Mouse (Mus musculus): ENCODE results near the gene Necab3. TPM values are rescaled to one million over a fixed set of nuclear protein-coding genes. Genes with fewer than 3 reads are reported as not detected.

Gene Necab3
- polyA plus RNA-seq, 1 experiment from 2014 or later = 0.73 TPM

DNA sequence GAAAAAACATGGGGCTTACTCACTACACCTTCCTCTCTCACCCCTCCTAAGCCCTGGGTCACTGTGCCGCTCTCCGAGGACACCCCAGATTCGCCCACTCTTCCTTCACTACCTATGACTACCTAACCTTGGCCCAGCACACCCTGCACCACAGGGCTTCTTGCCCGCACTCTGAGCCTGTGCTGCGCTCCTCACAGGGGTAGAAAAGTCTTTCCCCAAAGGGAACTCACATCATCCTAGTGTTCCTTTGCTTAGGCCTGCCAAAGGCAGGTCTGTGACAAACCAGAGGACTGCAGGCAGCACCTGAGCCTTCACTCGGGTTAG lies 19.0 kb upstream of the Necab3 start:
- no peaks in the 10 kb centered on the region for H3K9me3 ChIP-seq (replicated peaks; ENCODE audit: control insufficient read depth, low read length)
- H3K27me3 ChIP-seq (ENCODE audit: control insufficient read depth, insufficient read depth, low read depth, low read length) = no peaks in the 10 kb centered on the region
- no peak overlapping the region for H3K27ac ChIP-seq (ENCODE audit: low read length)
- H3K36me3 ChIP-seq (ENCODE audit: control insufficient read depth, insufficient read depth) = no peaks in the 10 kb centered on the region
- no peak overlapping the region for H3K4me2 ChIP-seq (ENCODE audit: low read depth, low read length)
- H3K4me3 ChIP-seq (ENCODE audit: low read depth, low read length) = no peak overlapping the region
- H3K9ac ChIP-seq (ENCODE audit: low read depth, low read length) = no peak overlapping the region
- no peak for ATAC-seq (ENCODE audit: low read depth)
- 82% methylated on average over 6 of the region's 6 CpGs for WGBS (ENCODE audit: insufficient replicate concordance)
- no peaks in the 10 kb centered on the region for H3K4me1 ChIP-seq (ENCODE audit: control insufficient read depth, low read depth, low read length)

GRCm38 (mm10) chr2:154576876-154577743 lies 18.4 kb upstream of the Necab3 start:
- H3K4me3 ChIP-seq (ENCODE audit: low read depth, low read length) = no peak overlapping the region
- WGBS (ENCODE audit: insufficient replicate concordance) = 62% methylated on average over 12 of the region's 12 CpGs

DNA sequence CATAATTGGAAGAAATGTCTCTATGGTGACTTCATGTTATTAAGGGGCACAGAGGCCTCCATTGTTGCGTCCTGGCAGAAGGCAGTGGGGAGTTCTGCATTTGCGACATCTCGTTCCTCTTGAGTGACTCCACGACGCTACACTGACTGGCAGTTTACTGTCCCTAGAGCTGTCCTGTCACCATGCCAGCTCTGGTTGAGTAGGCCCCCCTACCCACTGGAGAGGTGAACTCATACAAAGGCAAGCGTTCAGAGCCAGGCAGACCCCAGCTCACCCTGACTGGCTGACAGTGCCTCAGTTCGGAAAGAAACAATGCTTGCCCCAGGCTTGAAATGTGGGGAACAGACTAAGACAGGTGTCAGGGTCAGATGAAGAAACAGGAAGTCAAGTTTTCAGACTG lies 15.6 kb upstream of the Necab3 start:
- Histone ChIP-seq H3K9ac (ENCODE audit: low read depth, low read length) (no peak overlapping the region), H3K36me3 (ENCODE audit: control insufficient read depth, insufficient read depth) (no peaks in the 10 kb centered on the region), H3K27ac (ENCODE audit: low read length) (peak overlapping the region; percentile 40; the same call in 1 of the 2 replicates), H3K4me3 (ENCODE audit: low read depth, low read length) (no peak overlapping the region), H3K27me3 (ENCODE audit: control insufficient read depth, insufficient read depth, low read depth, low read length) (no peaks in the 10 kb centered on the region), H3K4me1 (ENCODE audit: control insufficient read depth, low read depth, low read length) (peaks cover 14% of the 10 kb centered on the region), H3K9me3 (replicated peaks; ENCODE audit: control insufficient read depth, low read length) (no peaks in the 10 kb centered on the region), H3K4me2 (ENCODE audit: low read depth, low read length) (no peak overlapping the region)
- no peak for ATAC-seq (ENCODE audit: low read depth)
- WGBS (ENCODE audit: insufficient replicate concordance) = 52% methylated on average over 7 of the region's 7 CpGs

More at GRCm38 (mm10) chr2:154576876-154577743, 18.4 kb upstream of the Necab3 start:
- Histone ChIP-seq H3K27ac (ENCODE audit: low read length) (no peak overlapping the region), H3K27me3 (ENCODE audit: control insufficient read depth, insufficient read depth, low read depth, low read length) (no peaks in the 10 kb centered on the region), H3K4me2 (ENCODE audit: low read depth, low read length) (no peak overlapping the region), H3K4me1 (ENCODE audit: control insufficient read depth, low read depth, low read length) (no peaks in the 10 kb centered on the region), H3K9ac (ENCODE audit: low read depth, low read length) (no peak overlapping the region), H3K9me3 (replicated peaks; ENCODE audit: control insufficient read depth, low read length) (no peaks in the 10 kb centered on the region), H3K36me3 (ENCODE audit: control insufficient read depth, insufficient read depth) (no peaks in the 10 kb centered on the region)
- no peak for ATAC-seq (ENCODE audit: low read depth)

- H3K4me3 ChIP-seq (ENCODE audit: low read depth, low read length) = no peak overlapping the region
- H3K27me3 ChIP-seq (ENCODE audit: control insufficient read depth, insufficient read depth, low read depth, low read length) = no peaks in the 10 kb centered on the region
- 78% methylated on average over 3 of the region's 3 CpGs for WGBS (ENCODE audit: insufficient replicate concordance)
- ATAC-seq (ENCODE audit: low read depth) = no peak
- no peak overlapping the region for H3K4me2 ChIP-seq (ENCODE audit: low read depth, low read length)
- H3K27ac ChIP-seq (ENCODE audit: low read length) = no peak overlapping the region
- no peaks in the 10 kb centered on the region for H3K36me3 ChIP-seq (ENCODE audit: control insufficient read depth, insufficient read depth)
- no peaks in the 10 kb centered on the region for H3K9me3 ChIP-seq (replicated peaks; ENCODE audit: control insufficient read depth, low read length)
- H3K4me1 ChIP-seq (ENCODE audit: control insufficient read depth, low read depth, low read length) = peaks cover 23% of the 10 kb centered on the region
- H3K9ac ChIP-seq (ENCODE audit: low read depth, low read length) = no peak overlapping the region
These were observed 14.3 kb upstream of the Necab3 start for GRCm38 (mm10) chr2:154572996-154573395.

DNA sequence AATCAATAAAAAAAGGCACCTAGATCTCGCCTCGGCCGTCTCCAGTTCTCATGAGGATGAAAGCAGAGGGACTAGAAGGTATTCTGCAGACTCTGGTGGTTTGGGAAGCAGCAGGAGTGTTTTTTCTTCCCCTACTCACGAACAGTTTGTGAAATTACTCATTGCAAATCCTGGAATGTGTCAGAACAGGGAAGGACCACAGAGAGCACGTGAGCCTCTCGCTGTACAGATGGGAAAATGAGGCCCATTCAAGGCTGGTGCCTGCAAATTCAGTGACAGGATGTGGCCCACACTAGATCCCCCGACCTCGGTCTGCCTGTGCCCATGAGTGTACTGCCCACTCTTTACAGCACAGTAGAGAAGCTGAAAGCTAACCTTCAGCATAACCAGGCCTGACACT lies 13.3 kb upstream of the Necab3 start:
- Histone ChIP-seq H3K4me2 (ENCODE audit: low read depth, low read length) (no peak overlapping the region), H3K9ac (ENCODE audit: low read depth, low read length) (no peak overlapping the region), H3K36me3 (ENCODE audit: control insufficient read depth, insufficient read depth) (no peaks in the 10 kb centered on the region), H3K9me3 (replicated peaks; ENCODE audit: control insufficient read depth, low read length) (no peaks in the 10 kb centered on the region), H3K27ac (ENCODE audit: low read length) (no peak overlapping the region), H3K4me1 (ENCODE audit: control insufficient read depth, low read depth, low read length) (peaks cover 32% of the 10 kb centered on the region), H3K4me3 (ENCODE audit: low read depth, low read length) (no peak overlapping the region), H3K27me3 (ENCODE audit: control insufficient read depth, insufficient read depth, low read depth, low read length) (no peaks in the 10 kb centered on the region)
- ATAC-seq (ENCODE audit: low read depth) = no peak
- 66% methylated on average over 8 of the region's 8 CpGs for WGBS (ENCODE audit: insufficient replicate concordance)

DNA sequence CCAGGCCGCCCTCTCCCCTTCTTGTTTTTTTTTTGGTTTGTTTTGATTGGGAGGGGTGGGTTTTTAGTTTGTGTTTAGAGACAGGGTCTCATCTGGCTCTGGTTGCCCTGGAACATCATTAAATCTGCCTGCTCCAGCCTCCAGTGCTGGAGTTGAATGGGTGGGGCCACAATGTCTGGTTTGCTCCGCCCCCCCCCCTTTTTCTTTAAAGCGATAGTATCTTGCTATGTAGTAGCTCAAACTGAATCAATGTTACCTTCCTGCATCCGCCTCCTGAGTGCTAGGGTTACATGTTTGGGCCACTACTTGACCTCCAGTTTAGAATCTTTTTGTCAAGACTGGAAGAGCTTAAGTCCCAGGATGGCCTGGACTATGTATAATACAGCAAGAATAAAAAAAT lies 12.6 kb upstream of the Necab3 start:
- Histone ChIP-seq H3K9me3 (replicated peaks; ENCODE audit: control insufficient read depth, low read length) (no peaks in the 10 kb centered on the region), H3K36me3 (ENCODE audit: control insufficient read depth, insufficient read depth) (no peaks in the 10 kb centered on the region), H3K27me3 (ENCODE audit: control insufficient read depth, insufficient read depth, low read depth, low read length) (no peaks in the 10 kb centered on the region), H3K9ac (ENCODE audit: low read depth, low read length) (no peak overlapping the region), H3K4me1 (ENCODE audit: control insufficient read depth, low read depth, low read length) (peaks cover 36% of the 10 kb centered on the region), H3K4me2 (ENCODE audit: low read depth, low read length) (no peak overlapping the region), H3K27ac (ENCODE audit: low read length) (no peak overlapping the region), H3K4me3 (ENCODE audit: low read depth, low read length) (no peak overlapping the region)
- ATAC-seq (ENCODE audit: low read depth) = no peak
- WGBS (ENCODE audit: insufficient replicate concordance) = 47% methylated on average over 4 of the region's 4 CpGs

DNA sequence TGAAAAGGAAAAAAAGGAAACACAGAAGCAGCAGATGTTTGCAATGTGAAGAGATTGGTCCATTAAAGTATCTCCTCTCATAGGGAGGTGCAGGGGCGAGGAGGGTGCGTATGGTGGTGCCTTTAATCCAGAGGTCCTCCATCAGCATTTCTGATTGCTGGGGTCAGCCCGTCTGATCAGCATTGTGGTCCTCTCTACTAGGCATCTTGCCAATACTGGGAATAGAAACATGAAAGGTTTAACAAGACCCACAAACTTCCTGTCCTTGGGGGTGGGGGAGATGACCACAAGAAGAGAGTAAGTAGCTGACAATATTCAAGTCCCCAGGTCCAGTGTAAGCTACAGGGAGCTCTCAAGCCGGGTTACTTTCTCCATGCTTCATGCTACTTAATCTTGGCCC lies 12.0 kb upstream of the Necab3 start:
- 0 out of 2 replicates have a peak overlapping the region, but pooled peaks have one; percentile 17 for H3K9ac ChIP-seq (ENCODE audit: low read depth, low read length)
- 46% methylated on average over 4 of the region's 4 CpGs for WGBS (ENCODE audit: insufficient replicate concordance)
- peak overlapping the region; percentile 79 for H3K4me2 ChIP-seq (ENCODE audit: low read depth, low read length)
- H3K4me1 ChIP-seq (ENCODE audit: control insufficient read depth, low read depth, low read length) = peaks cover 42% of the 10 kb centered on the region
- H3K27ac ChIP-seq (ENCODE audit: low read length) = peak overlapping the region; percentile 57; the same call in 1 of the 2 replicates
- peak overlapping the region; percentile 79 for H3K4me3 ChIP-seq (ENCODE audit: low read depth, low read length)
- H3K9me3 ChIP-seq (replicated peaks; ENCODE audit: control insufficient read depth, low read length) = no peaks in the 10 kb centered on the region
- H3K27me3 ChIP-seq (ENCODE audit: control insufficient read depth, insufficient read depth, low read depth, low read length) = no peaks in the 10 kb centered on the region
- no peaks in the 10 kb centered on the region; the same call in 1 of the 2 replicates for H3K36me3 ChIP-seq (ENCODE audit: control insufficient read depth, insufficient read depth)
- no peak for ATAC-seq (ENCODE audit: low read depth)

GRCm38 (mm10) chr2:154569836-154570286 lies 11.2 kb upstream of the Necab3 start, which contains the start of gene E2f1:
TSS of gene E2f1 (minus strand) at chr2:154569892.
- ATAC-seq (ENCODE audit: low read depth) = peak; percentile 95
- peak within 1 kb of the TSS; percentile 84 for H3K27ac ChIP-seq (ENCODE audit: low read length)
- H3K36me3 ChIP-seq (ENCODE audit: control insufficient read depth, insufficient read depth) = no peaks in the 10 kb centered on the region; the same call in 1 of the 2 replicates
- peak within 1 kb of the TSS; percentile 79 for H3K4me3 ChIP-seq (ENCODE audit: low read depth, low read length)
- H3K9me3 ChIP-seq (replicated peaks; ENCODE audit: control insufficient read depth, low read length) = no peaks in the 10 kb centered on the region
- H3K9ac ChIP-seq (ENCODE audit: low read depth, low read length) = peak within 1 kb of the TSS; percentile 73
- peaks cover 50% of the 10 kb centered on the region for H3K4me1 ChIP-seq (ENCODE audit: control insufficient read depth, low read depth, low read length)
- peak within 1 kb of the TSS; percentile 79 for H3K4me2 ChIP-seq (ENCODE audit: low read depth, low read length)
- no peaks in the 10 kb centered on the region for H3K27me3 ChIP-seq (ENCODE audit: control insufficient read depth, insufficient read depth, low read depth, low read length)
- WGBS (ENCODE audit: insufficient replicate concordance) = 0% methylated on average over 44 of the region's 44 CpGs

DNA sequence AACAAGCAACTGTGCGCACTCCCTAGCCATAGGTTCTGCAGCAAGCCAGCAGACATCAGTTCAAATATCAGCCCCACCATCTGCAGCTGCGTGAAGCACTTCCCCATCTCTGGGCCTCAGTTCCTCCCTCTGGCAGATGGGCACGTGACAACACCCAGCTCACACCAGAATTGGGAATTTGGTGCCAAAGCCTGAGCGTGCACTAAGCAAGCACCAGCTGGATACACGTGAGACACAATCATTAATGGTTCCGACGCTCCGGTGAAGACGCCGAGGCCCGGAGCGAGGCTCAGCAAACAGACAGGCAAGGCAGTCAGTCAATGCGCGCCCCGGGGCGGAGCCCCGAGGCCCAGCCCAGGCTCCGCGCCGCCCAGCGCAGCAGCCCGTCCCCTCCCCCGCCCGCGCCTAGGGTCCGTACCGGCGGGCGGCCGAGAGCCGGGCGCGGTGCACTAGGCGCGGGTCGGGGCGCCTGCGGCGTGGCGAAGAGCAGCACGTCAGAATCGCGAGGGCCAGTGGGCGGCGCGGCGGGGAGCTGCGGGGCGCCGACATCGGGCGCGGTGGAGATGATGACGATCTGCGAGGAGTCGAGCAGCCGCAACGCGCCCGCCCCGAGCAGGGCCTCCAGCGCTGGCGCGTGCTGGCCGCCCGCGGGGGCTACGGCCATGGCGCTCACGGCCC lies 10.5 kb upstream of the Necab3 start:
- under 1% methylated on average over 62 of the region's 70 CpGs for WGBS (ENCODE audit: insufficient replicate concordance)
- Histone ChIP-seq H3K27me3 (ENCODE audit: control insufficient read depth, insufficient read depth, low read depth, low read length) (no peaks in the 10 kb centered on the region), H3K27ac (ENCODE audit: low read length) (peak overlapping the region; percentile 84), H3K4me2 (ENCODE audit: low read depth, low read length) (peak overlapping the region; percentile 79), H3K9ac (ENCODE audit: low read depth, low read length) (peak overlapping the region; percentile 73), H3K9me3 (replicated peaks; ENCODE audit: control insufficient read depth, low read length) (no peaks in the 10 kb centered on the region), H3K36me3 (ENCODE audit: control insufficient read depth, insufficient read depth) (peaks cover 4% of the 10 kb centered on the region), H3K4me1 (ENCODE audit: control insufficient read depth, low read depth, low read length) (peaks cover 52% of the 10 kb centered on the region), H3K4me3 (ENCODE audit: low read depth, low read length) (peak overlapping the region; percentile 79)
- ATAC-seq (ENCODE audit: low read depth) = peak; percentile 80
